Mouse (Mus musculus) embryonic facial prominence, embryonic 10.5 days (tissue): Measurements from ENCODE around the gene Bicdl2. TPM values are rescaled to one million over a fixed set of nuclear protein-coding genes. Genes with fewer than 3 reads are reported as not detected.
A peak's percentile ranks its signal among the peaks of the same experiment; 100 is the strongest.

Source experiments
- DNase-seq: peaks from one replicate; pipeline ENCODE4 v3.0.0-alpha.2; 2017; ENCODE audit warnings: low spot score
- H3K27ac ChIP-seq: fragments of 300-500 bp; sonication (generic); replicated peaks from 2 replicates; pipeline ENCODE4 v1.5.1; 2016; ENCODE audit warnings: mild to moderate bottlenecking
- H3K27me3 ChIP-seq: fragments of 300-500 bp; sonication (generic); replicated peaks from 2 replicates; pipeline ENCODE4 v1.6.1; 2016; ENCODE audit warnings: low read depth, mild to moderate bottlenecking; ENCODE audit not compliant: poor library complexity, severe bottlenecking
- H3K36me3 ChIP-seq: fragments of 300-500 bp; sonication (generic); replicated peaks from 2 replicates; pipeline ENCODE4 v1.6.1; 2016; ENCODE audit warnings: mild to moderate bottlenecking, moderate library complexity
- H3K4me1 ChIP-seq: fragments of 300-500 bp; sonication (generic); 2 replicates; pipeline ENCODE4 v1.6.1; 2016
- H3K4me3 ChIP-seq: fragments of 300-500 bp; sonication (generic); 2 replicates; pipeline ENCODE4 v1.5.1; 2016; ENCODE audit warnings: mild to moderate bottlenecking, moderate library complexity
- H3K9me3 ChIP-seq: fragments of 300-500 bp; sonication (generic); 2 replicates; pipeline ENCODE4 v1.6.1; 2016; ENCODE audit warnings: mild to moderate bottlenecking
- WGBS: fragments of 180-500 bp; shearing (Covaris S2); methylation state at CpG from one replicate; pipeline ENCODE4 v1.1.7; 2016; 5-methylcytosine and 5-hydroxymethylcytosine counted together
- polyA plus RNA-seq: library from polyadenylated mRNA; unstranded; fragments of >200 nt; fragmentation: Nextera tagmentation; extraction: Ambion mirVana; gene quantifications from 2 replicates; pipeline ENCODE4 v1.2.1, GENCODE M21; 2016

Gene Bicdl2
- polyA plus RNA-seq, 1 experiment from 2014 or later: 0.85 TPM

DNA sequence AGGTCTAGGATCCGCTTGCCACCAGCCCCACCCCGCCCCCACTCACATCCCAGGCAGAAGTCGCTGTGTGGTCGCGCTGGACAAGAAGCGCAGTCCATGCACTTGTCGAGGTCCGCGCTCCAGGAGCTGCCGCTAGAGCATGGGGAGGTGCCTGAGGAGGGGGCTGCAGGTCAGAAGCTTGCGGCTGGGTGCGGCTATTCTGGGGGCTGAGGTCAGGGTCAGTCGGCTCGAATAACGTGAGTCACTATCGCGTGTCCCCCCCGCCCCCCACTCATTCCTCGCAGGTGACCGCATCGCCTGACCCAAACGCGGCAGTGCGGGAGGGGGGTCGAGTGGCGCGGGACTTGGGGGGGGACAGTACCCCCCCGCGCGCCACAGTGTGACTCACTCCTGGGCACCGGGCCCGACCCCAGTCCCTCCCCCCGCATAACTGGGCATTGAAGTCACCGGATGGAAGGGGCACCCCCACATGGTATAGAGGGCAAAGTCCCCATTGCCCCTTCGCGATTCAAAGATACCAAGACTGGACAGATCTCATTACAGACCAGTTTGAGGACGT is 16.2 kb downstream of the Bicdl2 start:
- peak overlapping the region; percentile 71 for H3K4me3 ChIP-seq
- no peaks in the 10 kb centered on the region for H3K36me3 ChIP-seq
- H3K9me3 ChIP-seq: no peaks in the 10 kb centered on the region
- peaks cover 72% of the 10 kb centered on the region for H3K27me3 ChIP-seq
- WGBS: under 1% methylated on average over 37 of the region's 37 CpGs
- H3K27ac ChIP-seq: peak overlapping the region; percentile 58
- peak; percentile 60 for DNase-seq
- peaks cover 66% of the 10 kb centered on the region for H3K4me1 ChIP-seq

DNA sequence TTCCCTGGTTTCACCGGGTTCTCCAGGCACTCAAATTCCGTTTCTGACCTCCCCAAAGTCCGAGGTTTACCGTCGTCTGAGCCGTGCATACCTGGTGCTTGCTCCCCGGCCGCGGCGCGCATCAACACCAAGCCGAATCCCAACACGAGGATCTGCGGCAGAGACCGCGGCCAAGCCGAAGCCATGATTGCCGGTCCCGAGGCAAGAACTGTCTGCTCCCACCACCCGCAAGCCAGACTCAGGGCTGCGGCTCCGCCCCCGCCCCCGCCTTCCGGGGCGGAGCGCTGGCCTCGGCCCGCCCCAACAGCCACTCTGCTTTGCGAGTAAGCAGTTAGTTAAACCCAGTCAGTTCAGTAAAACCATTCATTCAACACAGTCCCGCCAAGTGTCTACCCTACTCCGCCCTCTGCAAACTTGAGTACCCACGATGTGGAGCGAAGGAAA is 17.0 kb downstream of the Bicdl2 start, which contains the start of gene Tnfrsf12a:
Tnfrsf12a (minus strand) TSS at position 233 of the 444 bp plus-strand sequence.
- under 1% methylated on average over 34 of the region's 34 CpGs for WGBS
- peak; percentile 91 for DNase-seq
- peaks cover 79% of the 10 kb centered on the region for H3K27me3 ChIP-seq
- peak within 1 kb of the TSS; percentile 71 for H3K4me3 ChIP-seq
- no peaks in the 10 kb centered on the region for H3K9me3 ChIP-seq
- peaks cover 69% of the 10 kb centered on the region for H3K4me1 ChIP-seq
- no peaks in the 10 kb centered on the region for H3K36me3 ChIP-seq
- H3K27ac ChIP-seq: peak within 1 kb of the TSS; percentile 58

DNA sequence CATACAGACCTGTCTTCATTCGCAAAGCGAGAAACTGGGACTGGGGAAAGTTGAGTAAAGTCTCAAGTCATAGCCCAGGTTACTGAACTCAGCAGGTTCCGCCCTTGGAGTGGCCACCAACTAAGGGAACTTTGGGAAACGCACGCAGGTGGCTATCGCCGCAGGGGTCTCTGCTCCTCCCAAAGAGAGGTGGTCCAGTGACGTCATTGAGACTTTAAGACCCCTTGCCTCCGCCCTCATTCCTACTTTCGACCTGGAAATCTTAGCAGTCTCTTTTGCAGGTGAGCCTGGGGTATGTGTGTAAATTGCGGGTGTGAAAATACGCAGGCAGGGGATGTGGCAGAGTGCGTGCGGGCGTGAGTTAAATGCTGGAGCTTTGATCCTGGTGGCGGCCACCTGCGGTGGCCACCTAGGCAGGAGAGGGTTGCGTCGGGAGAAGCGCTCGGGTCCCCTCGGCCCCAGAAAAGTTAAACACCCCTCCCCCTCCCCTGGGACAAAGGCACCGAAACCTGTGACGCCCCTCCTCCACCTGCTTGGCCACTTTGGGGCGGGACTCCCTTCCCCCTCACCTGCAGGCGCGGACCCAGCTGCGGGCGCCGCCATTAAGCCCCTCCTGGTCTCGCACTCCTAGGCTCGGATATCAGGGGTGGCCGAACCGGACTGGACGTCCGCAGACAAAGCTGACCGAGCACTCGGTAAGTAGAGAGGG is 19.0 kb downstream of the Bicdl2 start, which contains the start of gene Cldn6:
Cldn6 (plus strand) TSS at position 123 of the 709 bp plus-strand sequence.
- H3K27ac ChIP-seq: peak within 1 kb of the TSS; percentile 67
- H3K4me3 ChIP-seq: peak within 1 kb of the TSS; percentile 51
- peaks cover 73% of the 10 kb centered on the region for H3K4me1 ChIP-seq
- H3K36me3 ChIP-seq: no peaks in the 10 kb centered on the region
- peak; percentile 57 for DNase-seq
- H3K9me3 ChIP-seq: no peaks in the 10 kb centered on the region
- 3% methylated on average over 38 of the region's 38 CpGs for WGBS
- peaks cover 98% of the 10 kb centered on the region for H3K27me3 ChIP-seq

DNA sequence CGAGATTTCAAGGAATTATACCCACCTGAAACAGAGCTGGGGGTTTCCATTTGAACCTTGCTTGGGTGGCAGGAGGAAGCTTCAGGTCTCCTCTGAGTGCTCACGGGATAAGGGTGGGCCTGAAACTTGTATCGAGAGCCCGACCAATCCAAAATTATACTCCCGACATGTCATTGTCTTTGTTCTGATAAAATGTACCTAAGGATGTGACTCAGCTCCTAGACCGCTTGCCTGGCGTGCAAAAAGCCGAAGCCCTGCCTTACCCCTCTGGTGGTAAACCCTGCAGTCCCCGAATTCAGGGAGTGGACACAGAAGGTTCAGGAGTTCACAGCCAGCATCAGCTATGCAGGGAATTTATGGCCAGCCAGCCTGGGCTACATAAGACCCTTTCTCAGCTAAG is 20.0 kb downstream of the Bicdl2 start:
- Histone ChIP-seq H3K9me3 (no peaks in the 10 kb centered on the region), H3K27ac (peak overlapping the region; percentile 67; the same call in 1 of the 2 replicates), H3K27me3 (peaks cover 98% of the 10 kb centered on the region), H3K36me3 (no peaks in the 10 kb centered on the region), H3K4me3 (peak overlapping the region; percentile 51), H3K4me1 (peaks cover 69% of the 10 kb centered on the region)
- 74% methylated on average over 9 of the region's 9 CpGs for WGBS
- no peak for DNase-seq

DNA sequence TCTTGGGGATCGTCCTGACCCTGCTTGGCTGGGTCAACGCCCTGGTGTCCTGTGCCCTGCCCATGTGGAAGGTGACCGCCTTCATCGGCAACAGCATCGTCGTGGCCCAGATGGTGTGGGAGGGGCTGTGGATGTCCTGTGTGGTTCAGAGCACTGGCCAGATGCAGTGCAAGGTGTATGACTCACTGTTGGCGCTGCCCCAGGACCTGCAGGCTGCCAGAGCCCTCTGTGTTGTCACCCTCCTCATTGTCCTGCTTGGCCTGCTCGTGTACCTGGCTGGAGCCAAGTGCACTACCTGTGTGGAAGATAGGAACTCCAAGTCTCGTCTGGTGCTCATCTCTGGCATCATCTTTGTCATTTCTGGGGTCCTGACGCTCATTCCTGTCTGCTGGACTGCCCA is 20.8 kb downstream of the Bicdl2 start:
- H3K27me3 ChIP-seq: peaks cover 94% of the 10 kb centered on the region
- peaks cover 62% of the 10 kb centered on the region for H3K4me1 ChIP-seq
- H3K9me3 ChIP-seq: no peaks in the 10 kb centered on the region
- no peaks in the 10 kb centered on the region for H3K36me3 ChIP-seq
- H3K27ac ChIP-seq: no peak overlapping the region
- 77% methylated on average over 10 of the region's 10 CpGs for WGBS
- no peak for DNase-seq
- H3K4me3 ChIP-seq: peak overlapping the region; percentile 51

DNA sequence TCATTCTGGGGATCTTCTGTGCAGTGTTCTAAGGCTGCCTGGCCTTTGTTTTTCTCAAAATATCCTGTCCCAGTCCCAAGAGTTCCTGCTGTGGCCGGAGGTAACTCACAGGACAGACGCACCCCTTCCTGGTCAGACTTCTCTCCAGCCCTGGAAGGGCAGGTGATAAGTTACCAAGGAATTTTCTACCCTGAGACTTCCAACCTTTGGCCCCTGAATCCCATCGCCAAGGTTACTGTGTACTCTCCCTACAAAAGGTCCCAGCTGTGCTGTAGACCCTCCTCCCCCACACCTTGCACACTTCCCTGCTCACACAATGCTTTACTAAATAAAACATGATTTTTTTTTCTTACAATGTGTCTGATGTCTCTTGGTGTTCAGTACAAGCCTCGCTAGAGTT is 21.8 kb downstream of the Bicdl2 start:
- Histone ChIP-seq H3K27me3 (peaks cover 85% of the 10 kb centered on the region), H3K9me3 (no peaks in the 10 kb centered on the region), H3K27ac (no peak overlapping the region), H3K36me3 (no peaks in the 10 kb centered on the region), H3K4me3 (peak overlapping the region; percentile 51; the same call in 1 of the 2 replicates), H3K4me1 (peaks cover 52% of the 10 kb centered on the region)
- WGBS: 67% methylated on average over 4 of the region's 4 CpGs
- no peak for DNase-seq

DNA sequence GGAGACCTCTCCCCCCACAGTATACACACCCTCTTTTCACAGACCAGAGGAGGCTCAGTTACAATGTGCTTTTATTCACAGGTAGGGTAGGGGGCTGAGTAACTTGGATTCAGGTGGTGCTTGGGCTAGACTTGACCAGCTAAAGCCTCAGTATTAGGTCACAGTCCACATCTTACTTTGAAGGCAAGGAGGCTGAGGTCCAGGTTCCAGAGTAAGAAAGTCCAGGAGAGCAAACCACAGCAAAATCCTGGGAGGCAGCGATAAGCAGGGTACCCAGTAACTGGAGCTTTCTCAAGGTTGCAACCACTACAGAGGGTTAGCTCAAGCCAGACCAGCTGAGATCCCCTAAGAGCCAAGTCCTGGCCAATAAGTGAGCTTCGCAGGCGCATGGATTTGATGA is 22.2 kb downstream of the Bicdl2 start:
- Histone ChIP-seq H3K9me3 (no peaks in the 10 kb centered on the region), H3K4me1 (peaks cover 47% of the 10 kb centered on the region), H3K27me3 (peaks cover 81% of the 10 kb centered on the region), H3K27ac (peak overlapping the region; percentile 63; the same call in 1 of the 2 replicates), H3K36me3 (no peaks in the 10 kb centered on the region), H3K4me3 (peak overlapping the region; percentile 51)
- 64% methylated on average over 3 of the region's 3 CpGs for WGBS
- no peak for DNase-seq

DNA sequence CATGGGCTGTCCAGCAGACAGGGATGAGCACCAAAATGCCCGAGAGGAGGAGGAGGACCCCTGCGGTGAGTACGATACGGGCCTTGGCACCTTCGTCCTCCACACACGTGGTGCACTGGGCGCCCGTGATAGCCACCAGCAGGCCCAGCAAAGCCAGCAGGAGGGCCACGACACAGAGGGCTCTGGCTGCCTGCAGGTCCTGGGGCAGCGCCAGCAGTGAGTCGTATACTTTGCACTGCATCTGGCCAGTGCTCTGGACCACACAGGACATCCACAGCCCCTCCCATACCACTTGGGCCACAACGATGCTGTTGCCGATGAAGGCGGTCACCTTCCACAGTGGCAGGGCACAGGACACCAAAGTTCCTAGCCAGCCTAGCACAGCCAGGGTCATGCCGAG is 22.9 kb downstream of the Bicdl2 start:
- no peak for DNase-seq
- Histone ChIP-seq H3K9me3 (no peaks in the 10 kb centered on the region), H3K27ac (peak overlapping the region; percentile 63), H3K4me1 (peaks cover 44% of the 10 kb centered on the region), H3K36me3 (no peaks in the 10 kb centered on the region), H3K4me3 (peak overlapping the region; percentile 51), H3K27me3 (peaks cover 74% of the 10 kb centered on the region)
- 26% methylated on average over 15 of the region's 15 CpGs for WGBS

DNA sequence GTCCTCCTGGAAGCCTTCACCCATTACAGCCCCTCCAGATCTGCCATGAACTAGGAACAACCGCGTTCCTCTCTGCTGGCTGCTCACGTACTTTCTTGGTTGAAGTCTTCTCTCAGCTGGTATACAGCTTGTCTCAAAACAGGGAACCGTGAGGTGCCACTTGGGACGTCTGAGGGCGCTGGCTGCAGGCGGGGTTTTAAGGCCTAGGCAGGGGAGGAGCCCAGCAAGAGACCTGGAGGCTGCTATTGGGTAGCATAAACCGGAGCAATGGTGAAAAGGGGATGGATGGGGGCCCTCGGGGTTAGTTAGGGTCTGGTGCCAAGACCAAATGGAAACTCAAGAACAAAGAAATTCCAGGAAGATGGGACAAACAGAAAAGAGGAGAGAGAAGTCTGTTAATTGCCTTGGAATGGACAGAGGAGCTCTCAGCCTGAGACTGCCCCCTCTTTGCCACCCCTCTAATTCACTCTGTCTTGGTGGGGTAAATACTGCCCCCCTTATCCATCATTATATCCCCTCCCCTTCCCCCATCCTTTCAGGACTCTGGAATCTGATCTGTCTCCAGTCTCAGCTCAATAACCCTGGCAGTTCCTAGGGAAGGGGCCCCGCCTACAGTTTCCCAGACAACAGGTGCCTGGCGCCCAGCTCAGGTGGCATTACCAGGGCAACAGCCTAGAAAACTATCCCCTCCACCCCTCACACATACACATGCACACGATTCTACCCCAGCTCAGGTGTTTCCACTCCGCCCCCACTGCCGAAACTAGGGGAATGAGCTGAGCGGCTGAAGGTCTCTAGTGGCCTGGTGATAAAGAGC is 23.8 kb downstream of the Bicdl2 start, which contains the start of gene Cldn9:
Cldn9 (minus strand) TSS at position 171 of the 817 bp plus-strand sequence.
- 10% methylated on average over 15 of the region's 15 CpGs for WGBS
- Histone ChIP-seq H3K9me3 (no peaks in the 10 kb centered on the region), H3K4me1 (peaks cover 44% of the 10 kb centered on the region), H3K27me3 (peaks cover 66% of the 10 kb centered on the region), H3K4me3 (peak within 1 kb of the TSS; percentile 51), H3K27ac (peak within 1 kb of the TSS; percentile 63), H3K36me3 (no peaks in the 10 kb centered on the region)
- DNase-seq: peak; percentile 55

DNA sequence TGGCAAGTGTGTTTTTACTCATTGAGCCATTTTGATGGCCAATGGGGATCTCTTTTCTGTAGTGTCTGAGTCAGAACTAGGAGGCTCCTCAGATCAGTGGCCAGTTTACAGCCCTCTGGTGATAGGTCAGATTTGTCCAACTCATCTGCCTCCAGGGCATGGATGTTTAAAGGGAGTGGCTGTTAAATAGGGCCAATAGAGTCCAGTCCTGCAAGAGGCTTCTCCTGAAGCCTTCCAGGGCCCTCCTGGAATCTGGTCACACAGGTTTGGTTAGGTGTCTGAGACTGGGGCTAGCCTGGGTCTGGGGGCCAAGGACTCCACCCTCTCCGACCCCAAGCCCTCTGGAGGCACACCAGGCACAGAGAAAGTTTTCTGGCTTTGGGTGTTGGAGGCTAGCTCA is 34.2 kb downstream of the Bicdl2 start:
- 0 out of 2 replicates have a peak overlapping the region, but pooled peaks have one; percentile 36 for H3K27ac ChIP-seq
- no peaks in the 10 kb centered on the region for H3K36me3 ChIP-seq
- no peak overlapping the region for H3K4me3 ChIP-seq
- H3K9me3 ChIP-seq: no peaks in the 10 kb centered on the region
- peak; percentile 22 for DNase-seq
- peaks cover 30% of the 10 kb centered on the region for H3K27me3 ChIP-seq
- WGBS: 65% methylated on average over 1 of the region's 1 CpGs
- H3K4me1 ChIP-seq: peaks cover 46% of the 10 kb centered on the region

DNA sequence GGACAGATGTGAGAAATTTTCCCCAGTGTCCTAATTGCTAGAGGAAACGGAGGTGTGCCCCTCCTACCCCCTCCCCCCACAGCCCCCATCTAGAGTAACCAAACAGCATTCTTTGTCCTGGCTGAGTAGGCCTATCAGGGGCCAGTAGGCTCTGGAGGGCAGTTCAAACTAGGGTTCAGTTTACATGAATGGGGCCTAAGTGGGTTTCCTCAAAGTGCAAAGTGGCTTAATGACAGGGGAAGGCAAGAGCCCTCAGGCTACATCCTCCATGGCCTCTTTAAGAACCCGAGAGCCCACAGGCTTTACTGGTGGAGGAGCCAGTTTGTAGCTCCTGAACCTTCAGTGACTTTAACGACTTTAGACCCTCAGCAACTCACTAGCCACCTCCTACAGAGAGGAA is 35.5 kb downstream of the Bicdl2 start:
- Histone ChIP-seq H3K4me1 (peaks cover 54% of the 10 kb centered on the region), H3K9me3 (no peaks in the 10 kb centered on the region), H3K36me3 (no peaks in the 10 kb centered on the region), H3K27me3 (peaks cover 43% of the 10 kb centered on the region), H3K4me3 (peak overlapping the region; percentile 12; the same call in 1 of the 2 replicates), H3K27ac (peak overlapping the region; percentile 35; the same call in 1 of the 2 replicates)
- DNase-seq: peak; percentile 73
- WGBS: 4% methylated on average over 3 of the region's 3 CpGs
